Mouse (Mus musculus) Muller cell, postnatal 12 days (primary cell): ENCODE data around the gene Cachd1.

Source experiments
- DNase-seq: peaks from one replicate; pipeline ENCODE4 v3.0.0-alpha.2; 2015; ENCODE audit errors: inconsistent ontology term

The Cachd1 gene

GRCm38 (mm10) chr4:101062146-101062545 lies 285.7 kb downstream of the Cachd1 start:
- peak; percentile 74 for DNase-seq

- no peak for DNase-seq
Observed at GRCm38 (mm10) chr4:101066401-101066800, 289.9 kb downstream of the Cachd1 start.

- DNase-seq: peak; percentile 81
Observed at GRCm38 (mm10) chr4:101068786-101069153, 292.3 kb downstream of the Cachd1 start, which contains the start of gene Raver2. Gene Raver2, plus strand, starts transcription at chr4:101068983.

- DNase-seq: peak; percentile 48
Observed at GRCm38 (mm10) chr4:101069154-101069971, 292.9 kb downstream of the Cachd1 start.

- DNase-seq: no peak
Observed at GRCm38 (mm10) chr4:101071570-101071969, 295.1 kb downstream of the Cachd1 start.

GRCm38 (mm10) chr4:101076425-101076824 lies 299.9 kb downstream of the Cachd1 start:
- DNase-seq: no peak
